Mouse (Mus musculus) mouse embryonic stem cell (cell line): ENCODE results near the gene 6330409D20Rik.

Source experiments
- in situ Hi-C, 2 experiments: fragments of 300-500 bp; cut with MboI; formaldehyde crosslinking; loops; 1 replicate in 1 of 2; 3 replicates in 1 of 2; pipeline ENCODE4 v1.14.3; 2019 to 2020; ENCODE audit warnings: low sequenced_read_pairs in 2 of 2, low pct_unique_long_range_greater_than_20kb in 1 of 2, mixed read lengths in 1 of 2; ENCODE audit not compliant: unreplicated experiment in 1 of 2

The 6330409D20Rik gene

DNA sequence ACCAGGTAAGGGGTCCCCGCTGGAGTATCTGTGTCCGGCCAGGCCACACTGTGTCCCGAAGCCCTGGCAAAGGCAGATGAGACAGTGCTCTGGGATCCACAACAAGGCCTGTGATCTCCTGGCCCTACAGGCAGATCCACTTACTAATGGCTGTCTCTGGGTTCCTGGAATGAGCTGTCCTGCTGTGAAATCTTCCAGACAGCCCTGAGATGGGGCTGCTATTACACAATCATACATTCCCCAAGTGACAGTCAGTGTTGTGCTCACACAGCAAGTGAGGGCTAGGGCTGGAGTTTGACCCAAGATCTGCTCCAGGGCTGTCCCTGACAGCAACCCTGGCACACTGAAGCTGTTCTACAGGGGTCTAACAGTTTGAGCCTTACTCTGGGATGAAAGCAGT, 55.0 kb downstream of the 6330409D20Rik start:
- in situ Hi-C loops: loop anchor here in 1 of 2 experiments (10.0 kb wide), 1 partner anchor 51 kb away; no protein-coding TSS in a partner anchor

DNA sequence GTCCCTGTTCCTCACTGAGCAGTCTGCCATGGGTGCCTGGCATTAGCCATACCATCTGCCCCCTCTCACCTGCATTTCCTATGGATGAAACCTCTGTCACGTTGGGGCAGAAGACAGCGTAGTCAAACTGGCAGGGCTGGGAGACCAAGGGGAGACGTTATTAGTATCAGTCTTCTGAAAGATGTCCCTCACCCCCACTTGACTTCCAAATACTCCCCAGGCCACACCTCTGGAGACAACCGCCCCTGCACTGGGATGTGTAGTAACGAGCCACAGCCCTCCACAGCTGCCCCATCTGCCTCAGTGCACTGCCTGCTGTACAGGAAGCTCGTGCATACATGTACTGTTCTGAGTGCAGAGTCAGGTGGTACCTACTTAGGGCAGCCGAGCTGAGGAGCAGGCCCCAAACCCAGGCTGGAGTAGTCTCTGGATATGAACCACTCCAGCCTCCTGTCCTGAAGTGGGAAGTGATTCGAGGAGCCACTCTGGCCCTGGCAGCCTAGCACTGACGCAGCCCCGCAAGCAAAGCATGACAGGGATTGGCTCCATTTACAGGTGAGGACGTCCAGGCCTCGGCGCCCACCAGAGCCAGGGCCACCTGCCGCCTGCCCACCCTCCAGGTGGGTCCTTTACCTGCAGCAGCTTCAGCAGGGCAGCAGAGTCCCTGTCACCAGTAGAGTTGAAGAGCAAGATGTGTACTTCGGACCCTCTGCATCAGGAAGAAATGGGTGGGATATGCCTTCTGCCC, 56.0 kb downstream of the 6330409D20Rik start:
- in situ Hi-C loops: loop anchor here in 1 of 2 experiments (10.0 kb wide), 1 partner anchor 50 kb away; no protein-coding TSS in a partner anchor

GRCm38 (mm10) chr2:32683701-32684100, 57.1 kb downstream of the 6330409D20Rik start:
- in situ Hi-C loops: loop anchor here in 1 of 2 experiments (10.0 kb wide), 1 partner anchor 49 kb away; no protein-coding TSS in a partner anchor

DNA sequence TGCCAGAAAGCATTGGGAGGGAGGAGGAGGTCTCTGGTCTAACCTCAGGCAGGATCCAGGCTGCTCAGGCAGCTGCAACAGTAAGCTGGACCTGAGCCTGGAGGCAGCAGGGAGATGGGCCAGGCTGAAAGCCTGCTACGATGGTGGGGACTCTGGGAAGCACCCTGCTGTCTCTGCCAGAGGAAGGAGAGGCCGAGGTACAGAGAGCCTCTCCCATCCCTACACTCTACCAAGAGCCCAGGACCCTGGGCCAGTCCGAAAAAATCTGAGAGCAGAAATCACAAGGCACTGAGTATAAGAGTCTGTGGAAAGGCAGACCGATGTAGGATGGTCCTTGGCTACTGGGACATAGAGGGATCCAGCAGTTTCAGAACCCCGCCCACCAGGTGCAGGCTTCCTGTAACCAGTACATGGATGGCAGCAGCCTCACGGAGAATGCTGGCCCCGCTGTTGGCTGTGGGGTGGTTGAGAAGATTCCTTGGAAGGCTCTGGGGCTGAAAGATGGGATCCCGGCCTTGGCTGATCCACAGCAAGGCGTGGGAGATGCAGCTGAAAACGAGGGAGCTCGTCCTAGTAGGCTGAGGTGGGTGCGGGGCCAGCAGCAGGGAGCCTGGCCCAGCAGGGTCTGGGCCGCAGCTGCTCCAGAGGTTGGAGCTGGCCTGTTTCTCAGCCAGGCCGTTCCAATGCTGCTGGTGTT, 57.9 kb downstream of the 6330409D20Rik start:
- in situ Hi-C loops: loop anchor here in 1 of 2 experiments (10.0 kb wide), 1 partner anchor 48 kb away; no protein-coding TSS in a partner anchor
